Mouse (Mus musculus): Measurements from ENCODE around the gene Gm20696.

- no peak for TF ChIP-seq POLR2A (IDR thresholded peaks at IDR 0.05; ENCODE audit: borderline replicate concordance, control insufficient read depth, low read depth, low read length)
- TF ChIP-seq CTCF (IDR thresholded peaks at IDR 0.05; ENCODE audit: control insufficient read depth, insufficient read depth, low read length), result no peak
Measured at GRCm38 (mm10) chr6:99211663-99212333, 454.8 kb downstream of the Gm20696 start.
